Mouse (Mus musculus): Measurements from ENCODE around the gene Rab6b.

- no peak for TF ChIP-seq MEF2A (IDR thresholded peaks at IDR 0.05; ENCODE audit: borderline replicate concordance, low read depth, low read length)
- no peak for TF ChIP-seq CTCF (conservative IDR thresholded peaks at IDR 0.05 in 1 of 2, IDR thresholded peaks at IDR 0.05 in 1 of 2; ENCODE audit: low read depth in 2 of 2, low read length in 2 of 2)
- no peak for TF ChIP-seq ELF1 (IDR thresholded peaks at IDR 0.05; ENCODE audit: low read depth, low read length)
- no peak for TF ChIP-seq MAX (IDR thresholded peaks at IDR 0.05; ENCODE audit: low read length)
- TF ChIP-seq CHD1 (IDR thresholded peaks at IDR 0.05; ENCODE audit: low read depth, low read length): no peak
- TF ChIP-seq POLR2A (IDR thresholded peaks at IDR 0.05; ENCODE audit: low read depth, low read length): no peak
Observed at GRCm38 (mm10) chr9:103181886-103182285, 70.3 kb downstream of the Rab6b start.

Measured in CH12.LX (cell line).